Mouse (Mus musculus): ENCODE data around the gene Gsg1l.

GRCm38 (mm10) chr7:125987117-125987516, 95.1 kb downstream of the Gsg1l start:
- no peak for TF ChIP-seq CTCF (IDR thresholded peaks at IDR 0.05; ENCODE audit: low read depth)
- no peak for TF ChIP-seq EP300 (IDR thresholded peaks at IDR 0.05; ENCODE audit: low read depth)

All from liver, embryonic 14.5 days (tissue).